Mouse (Mus musculus) cerebellum, postnatal 4 days (tissue): ENCODE data around the gene Fam102b.

Source experiments
- DNase-seq, 2 experiments: peaks; one replicate each; pipeline ENCODE4 v3.0.0; 2022; ENCODE audit warnings: low spot score in 2 of 2, mixed read lengths in 1 of 2

Gene Fam102b

DNA sequence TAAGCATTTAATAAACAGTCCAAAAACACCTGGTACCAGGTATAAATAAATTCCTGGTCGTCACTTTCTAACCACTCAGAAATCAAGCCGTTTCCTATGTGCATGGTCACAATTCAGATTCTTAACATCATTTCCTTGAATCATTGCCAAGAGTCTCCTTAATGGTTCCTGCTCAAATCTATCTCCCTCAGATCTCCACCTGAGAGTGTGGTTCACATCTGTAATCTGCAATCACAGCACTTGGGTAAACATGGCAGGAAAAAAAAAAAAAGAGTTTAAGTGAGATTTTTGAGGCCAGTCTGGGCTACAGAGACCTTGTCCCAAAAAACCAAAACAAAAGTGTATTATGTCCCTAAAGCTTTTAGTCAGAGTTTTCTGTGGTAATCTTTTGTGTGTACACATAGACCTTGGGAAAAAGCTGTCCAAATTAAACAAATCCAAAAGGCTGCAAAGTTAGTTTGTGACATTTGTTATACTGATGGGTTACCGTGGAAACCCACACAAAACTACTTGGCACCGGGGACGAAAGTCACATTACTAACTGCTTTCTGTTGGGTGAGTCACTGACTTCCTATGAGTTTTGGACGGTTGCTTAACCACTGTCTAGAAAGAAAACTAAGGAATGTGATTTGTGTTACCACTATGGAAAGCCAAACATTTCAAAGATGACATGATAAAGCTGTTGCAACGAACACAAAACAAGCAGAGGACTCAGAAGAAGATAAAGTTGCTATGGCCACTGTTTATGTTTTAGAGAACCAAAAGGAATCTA lies 16.7 kb downstream of the Fam102b start:
- no peak for DNase-seq

DNA sequence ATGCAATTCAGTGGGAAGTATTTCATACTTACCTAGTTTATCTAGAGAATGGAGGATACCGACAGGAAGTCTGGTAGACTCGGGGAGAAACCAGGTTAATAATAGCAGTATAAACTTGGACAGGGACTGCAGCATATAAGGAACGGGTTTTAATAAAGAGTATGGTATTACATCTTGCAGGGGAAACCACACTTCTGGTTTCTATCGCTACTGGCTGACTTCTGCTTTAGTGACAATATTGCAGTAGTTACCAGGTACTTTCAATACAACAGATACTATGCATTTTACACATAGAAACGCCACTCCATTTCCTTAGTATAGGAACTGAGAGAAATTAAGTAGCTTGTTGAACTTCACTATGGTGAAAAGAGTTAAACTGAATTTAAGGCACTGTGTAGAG lies 19.2 kb downstream of the Fam102b start:
- no peak for DNase-seq

DNA sequence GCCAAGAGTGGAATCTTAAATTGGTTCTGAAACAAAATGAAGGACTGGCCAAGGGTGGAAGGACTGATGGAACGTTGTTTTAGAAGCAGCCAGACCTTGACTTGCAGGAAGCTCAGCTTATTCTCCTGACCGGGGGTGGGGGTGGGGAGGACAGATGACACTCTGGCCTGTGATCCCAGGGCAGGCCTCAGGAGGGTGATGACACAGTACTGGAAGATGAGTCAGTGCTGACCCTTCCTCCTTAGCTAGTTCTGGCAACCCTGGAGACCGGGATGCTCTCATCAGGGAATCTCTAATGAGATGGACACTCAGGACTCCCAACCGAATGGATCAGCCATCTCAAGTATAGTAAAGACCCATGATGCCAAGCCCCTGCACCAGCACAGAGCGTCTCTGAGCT lies 21.6 kb downstream of the Fam102b start:
- DNase-seq: no peak

DNA sequence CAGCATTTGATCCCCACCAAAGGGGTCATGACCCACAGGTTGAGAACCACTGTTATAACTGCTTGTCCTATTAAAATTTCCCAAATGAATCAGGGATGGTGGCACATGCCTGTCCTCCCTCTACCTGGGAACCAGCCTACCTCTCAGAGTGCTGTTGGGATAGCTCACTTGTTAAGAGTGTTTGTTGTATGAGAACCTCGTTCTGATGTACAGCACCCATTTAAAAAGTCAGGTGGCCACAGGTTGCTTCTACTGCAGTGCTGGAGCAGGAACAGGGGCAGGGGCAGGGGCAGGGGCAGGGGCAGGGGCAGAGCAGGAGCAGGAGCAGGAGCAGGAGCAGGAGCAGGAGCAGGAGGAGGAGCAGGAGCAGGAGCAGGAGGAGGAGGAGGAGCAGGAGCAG lies 28.2 kb downstream of the Fam102b start:
- DNase-seq: no peak

DNA sequence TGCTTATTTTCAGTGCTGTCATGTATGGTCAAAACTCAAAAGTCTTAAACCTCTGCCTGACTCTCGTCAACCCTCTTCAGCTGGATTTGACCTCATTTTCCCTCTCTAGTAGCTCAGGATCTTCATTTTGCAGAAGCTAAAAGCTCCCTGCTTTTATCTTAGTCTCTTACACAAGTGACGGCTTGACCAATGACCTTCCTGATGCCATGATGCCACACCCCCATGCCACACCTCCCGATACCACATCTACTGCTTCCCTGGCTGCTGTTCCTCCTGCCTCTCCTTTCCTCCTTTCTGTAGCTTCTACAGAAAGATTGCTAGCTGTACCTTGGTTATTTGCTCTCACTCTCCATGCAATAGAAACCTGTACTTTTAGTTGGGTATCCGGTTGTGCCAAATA lies 29.6 kb downstream of the Fam102b start:
- no peak for DNase-seq

DNA sequence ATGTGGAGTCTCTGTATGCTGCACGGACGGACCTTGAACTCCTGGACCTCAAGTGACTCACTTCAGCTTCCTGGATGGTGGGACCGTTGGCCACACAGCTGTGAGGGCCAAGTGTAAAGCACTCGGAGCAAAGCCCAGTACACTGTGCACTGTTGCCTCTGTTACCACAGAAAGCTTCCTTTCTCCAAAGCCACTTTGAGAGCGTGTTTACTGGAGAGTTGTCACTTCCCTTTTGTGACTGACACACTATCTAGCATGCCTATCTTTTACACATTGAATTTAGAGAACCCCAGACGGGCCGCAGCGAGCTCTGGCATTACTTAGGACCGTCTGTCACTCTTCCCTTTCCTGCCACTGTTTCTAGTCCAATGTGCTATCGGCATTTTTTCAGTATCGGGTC lies 30.1 kb downstream of the Fam102b start:
- DNase-seq: no peak

DNA sequence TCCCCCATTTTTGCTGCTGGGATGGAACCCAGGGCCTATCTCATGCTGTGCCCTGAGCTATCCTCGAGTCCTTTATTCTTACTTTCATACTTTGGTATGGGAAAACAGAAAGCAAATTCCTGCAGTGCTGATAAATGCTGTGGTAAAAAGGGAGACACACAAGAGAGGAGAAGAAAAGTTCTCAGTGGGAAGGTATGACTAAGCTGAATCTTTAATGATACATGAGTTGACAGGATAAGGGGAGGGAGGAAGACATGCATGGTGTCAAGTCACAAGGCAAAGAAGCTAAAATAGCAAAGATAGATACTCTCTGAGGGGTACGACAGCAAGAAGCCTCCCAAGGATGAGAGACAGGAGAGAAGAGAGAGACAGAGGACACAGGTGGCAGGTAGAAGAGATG lies 32.0 kb downstream of the Fam102b start:
- no peak for DNase-seq

DNA sequence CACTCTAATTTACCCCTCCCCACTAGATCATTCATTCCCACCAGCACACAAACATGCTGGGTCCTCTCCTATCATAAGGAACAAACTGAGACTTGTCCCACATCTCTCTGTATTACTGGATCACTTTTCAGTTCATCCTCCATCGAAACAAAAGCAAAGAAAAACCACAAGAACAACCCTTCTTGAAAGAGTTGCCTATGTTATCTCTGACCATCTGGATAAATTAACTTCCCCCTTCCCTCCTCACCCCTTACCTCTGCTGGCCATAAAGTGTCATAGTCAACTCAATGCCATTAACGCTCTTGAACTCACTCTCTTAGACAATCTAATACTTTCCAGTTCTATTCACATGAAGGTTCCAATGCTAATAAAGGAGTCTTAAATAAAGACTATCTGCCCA lies 32.9 kb downstream of the Fam102b start:
- no peak for DNase-seq

DNA sequence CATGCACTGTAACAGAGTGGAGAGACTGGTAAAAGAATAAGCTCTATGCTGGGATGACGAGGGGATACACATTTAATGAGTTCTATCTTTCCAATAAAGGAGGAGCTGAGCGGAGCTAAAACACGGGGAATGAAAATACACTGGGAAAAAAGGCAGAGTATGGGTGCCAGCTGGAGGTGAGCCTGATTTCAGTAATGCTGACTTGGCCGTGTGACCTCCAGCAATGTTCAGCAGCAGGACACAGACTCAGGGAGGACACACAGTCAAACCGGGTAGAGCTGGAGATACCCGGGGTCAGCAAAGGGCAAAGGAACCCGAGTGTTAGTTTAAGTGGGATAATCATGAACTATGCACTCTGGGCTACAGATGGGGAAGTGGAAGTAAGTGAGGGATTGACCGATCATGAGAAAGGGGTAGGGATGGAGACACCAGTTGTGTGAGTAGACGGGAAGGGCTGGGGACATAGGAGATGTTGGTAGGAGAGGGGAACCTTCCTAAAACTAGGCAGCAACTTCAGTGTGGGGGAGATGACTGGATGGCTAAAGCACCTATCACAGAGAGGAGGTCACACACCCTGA lies 37.3 kb downstream of the Fam102b start:
- DNase-seq: no peak

DNA sequence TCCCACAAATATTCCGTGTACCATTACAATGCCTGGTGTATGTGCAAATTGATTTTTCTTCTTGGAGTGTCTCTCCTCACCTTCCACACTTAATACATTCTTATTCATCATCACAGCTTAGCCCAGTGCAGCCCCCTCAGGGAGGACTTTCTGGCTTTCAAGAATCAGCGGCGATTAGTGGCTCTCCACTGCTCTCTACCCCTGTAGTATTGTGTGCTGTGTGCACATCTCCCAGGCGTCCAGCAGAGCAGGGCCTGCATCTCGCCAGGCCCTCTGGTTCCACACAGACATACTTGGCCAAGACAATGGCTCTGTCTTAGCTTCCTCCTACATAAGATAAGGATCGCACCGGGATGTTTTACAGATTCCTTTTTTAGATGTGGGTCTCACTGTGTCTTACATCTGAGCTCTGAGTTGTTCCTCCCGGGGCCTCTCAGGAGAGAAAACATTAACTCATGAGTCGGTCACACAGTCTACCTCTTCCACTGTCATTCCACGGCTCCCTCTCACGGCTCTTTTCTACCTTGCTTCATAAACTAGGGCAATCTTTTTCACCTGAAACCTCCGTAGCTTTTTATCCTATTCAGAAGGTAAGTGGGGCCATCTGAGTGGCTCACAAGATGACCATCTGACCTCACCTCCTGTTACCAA lies 40.3 kb downstream of the Fam102b start:
- DNase-seq: no peak

DNA sequence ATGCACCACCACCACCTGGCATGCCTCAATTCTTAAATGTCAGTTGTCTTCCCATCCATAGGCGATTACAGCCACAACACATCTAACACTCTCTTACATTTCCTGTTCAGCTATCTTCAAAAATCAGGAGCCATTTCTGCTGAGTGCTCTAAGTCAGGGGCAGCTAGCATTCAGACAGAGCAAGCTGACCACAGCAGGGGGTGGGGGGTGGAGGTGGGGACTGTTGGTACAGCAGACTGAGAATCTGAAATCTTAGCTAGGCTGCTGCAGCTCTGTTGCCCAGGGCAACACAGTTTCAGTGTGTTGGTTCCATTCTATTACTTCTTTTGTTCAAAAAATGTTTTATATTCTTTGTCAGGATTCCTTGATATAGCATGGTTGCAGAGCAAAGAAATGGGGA lies 40.9 kb downstream of the Fam102b start:
- peak in 1 of 2 experiments; percentile 18 for DNase-seq

DNA sequence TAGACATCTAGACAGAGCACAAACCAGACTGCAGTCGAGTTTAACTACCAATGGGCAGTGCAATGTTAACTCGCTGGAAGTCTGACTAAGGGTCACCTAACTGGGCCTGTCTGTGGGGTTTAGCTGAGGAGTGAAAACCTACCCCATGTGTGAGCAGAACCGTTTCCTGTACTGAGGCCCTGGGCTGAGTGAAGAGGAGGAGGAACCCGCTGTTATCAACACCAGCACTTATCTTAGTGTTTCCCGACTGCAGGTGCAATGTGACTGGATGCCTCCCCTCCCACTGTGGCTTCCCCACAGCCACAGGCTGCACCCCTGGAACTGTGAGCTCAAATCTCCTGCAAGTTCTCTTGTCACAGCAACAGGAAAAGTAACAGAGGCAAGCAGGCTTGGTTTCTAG lies 43.4 kb downstream of the Fam102b start:
- no peak for DNase-seq

DNA sequence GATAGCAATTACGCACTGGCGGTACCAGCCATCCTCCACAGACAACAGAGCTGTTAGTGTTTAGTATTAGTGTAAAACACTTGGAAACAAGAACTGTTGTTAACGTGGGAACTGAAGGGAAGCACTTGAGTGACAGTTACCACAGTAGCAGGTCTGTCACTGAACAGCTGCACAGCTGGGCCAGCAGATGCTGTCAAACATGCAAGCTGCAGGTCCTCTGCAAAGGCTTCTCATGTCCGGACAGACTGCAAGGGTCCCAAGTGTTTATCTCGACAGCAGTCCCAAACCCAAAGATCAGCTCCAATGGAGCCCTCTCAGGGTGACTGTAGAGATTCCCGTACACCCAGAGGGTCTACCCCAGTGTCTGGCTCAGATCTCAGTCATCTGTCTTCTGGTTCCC lies 45.5 kb downstream of the Fam102b start:
- DNase-seq: no peak

DNA sequence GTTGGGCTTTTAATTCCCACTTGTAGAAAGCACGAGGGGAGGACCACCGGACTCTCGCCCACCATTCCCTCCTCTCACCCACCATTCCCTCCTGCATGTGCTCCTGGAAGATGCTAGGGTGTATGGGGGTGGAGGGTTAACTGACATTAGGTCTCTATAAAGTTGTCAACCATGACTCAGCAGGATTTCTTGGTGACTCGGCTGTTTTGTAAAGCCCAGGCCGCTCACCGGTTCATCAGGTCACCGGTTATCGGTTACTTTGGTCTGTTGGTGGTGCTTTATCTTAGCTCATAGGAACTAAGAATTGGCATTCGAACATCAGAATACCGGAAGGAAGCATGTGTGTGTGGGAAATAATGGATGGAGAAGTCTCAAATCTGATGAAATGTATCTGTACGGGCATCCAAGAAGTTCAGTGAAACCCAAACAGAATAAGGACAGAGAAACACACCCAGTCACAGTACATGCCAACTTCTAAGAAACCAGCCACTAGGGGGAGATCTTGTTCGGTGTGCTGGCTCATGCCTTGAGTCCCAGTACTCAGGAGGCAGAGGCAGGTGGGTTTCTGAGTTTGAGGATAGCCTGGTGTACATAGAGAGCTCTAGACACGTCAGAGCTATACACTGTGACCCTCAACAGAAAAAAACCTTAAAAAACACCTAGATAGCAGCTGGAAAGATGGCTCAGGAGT lies 49.9 kb downstream of the Fam102b start:
- DNase-seq: no peak

DNA sequence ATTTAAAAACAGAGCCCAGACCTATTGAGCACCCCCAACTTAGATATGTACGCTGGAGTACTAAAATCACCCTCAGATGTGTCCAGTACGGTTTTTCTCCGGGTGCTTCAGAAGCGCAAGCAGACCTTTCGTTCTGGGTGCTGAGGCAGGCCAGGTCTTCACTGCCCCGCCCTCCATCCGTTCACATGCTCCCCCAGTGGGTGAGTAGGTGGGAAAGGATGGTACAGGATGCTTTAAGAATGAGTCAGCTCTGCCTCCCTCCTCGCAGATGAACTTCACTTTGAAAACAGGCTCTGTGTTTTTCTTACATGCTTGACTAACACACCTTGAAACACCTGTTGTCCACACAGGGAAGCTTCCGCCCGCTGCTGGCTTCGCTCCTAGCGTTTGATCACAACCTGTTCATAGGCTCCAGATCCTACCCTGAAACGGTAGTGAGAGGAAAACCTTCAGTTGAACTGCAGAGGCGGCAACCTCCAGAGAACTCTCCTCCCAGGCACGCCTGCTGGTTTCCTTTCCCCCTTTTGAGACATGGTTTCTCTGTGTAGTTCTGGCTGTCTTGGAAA lies 52.4 kb downstream of the Fam102b start:
- DNase-seq: no peak

DNA sequence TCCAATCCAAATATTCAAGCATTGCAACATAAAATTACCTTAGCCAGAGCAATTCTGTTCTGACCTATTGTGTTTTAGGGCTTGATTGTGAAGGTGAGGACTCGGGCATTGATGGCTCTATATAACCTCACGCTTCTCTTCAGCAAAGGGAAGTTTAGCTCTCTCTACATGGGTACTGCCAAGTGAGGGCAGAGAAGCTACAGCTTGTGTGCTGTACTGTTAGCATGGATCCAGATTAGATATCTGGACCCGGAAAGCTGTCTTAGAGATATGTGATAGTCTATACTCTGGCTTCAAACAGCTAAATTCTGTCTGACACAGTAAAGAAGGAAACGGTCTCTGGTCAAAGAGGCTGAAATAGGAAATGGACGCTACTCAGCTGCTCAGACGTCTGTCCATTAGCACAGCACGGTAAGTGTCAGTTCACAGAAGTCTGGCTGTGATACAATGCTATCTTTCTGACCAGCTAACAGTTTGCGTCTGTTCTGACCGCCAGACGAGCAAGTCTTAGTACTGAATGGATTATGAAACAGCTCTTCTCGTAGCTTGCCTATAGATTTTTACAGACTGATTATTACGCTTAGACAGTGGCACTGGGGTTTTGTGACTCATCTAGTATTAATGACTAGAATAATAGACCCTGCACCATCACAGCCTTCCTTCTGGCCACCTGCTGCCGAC lies 53.3 kb downstream of the Fam102b start:
- no peak for DNase-seq

DNA sequence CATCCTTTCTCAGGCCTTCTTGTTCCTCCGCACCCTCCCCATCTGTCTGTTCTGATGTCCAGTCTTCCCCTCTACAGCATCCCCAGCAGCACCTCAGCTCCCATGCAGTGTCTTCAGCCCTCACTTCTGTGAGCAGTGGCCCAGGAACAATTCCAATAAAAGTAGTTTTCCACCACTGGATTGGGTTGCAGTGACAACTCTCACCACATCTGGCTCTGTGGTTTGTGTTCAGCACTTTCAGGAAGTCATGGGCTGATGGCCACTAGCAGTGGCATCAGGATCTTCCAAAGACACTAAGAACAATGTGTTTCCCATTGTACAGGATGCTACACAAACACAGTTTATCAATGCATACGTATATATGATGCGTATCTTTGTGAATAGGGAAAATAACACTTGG lies 61.4 kb downstream of the Fam102b start:
- DNase-seq: no peak

DNA sequence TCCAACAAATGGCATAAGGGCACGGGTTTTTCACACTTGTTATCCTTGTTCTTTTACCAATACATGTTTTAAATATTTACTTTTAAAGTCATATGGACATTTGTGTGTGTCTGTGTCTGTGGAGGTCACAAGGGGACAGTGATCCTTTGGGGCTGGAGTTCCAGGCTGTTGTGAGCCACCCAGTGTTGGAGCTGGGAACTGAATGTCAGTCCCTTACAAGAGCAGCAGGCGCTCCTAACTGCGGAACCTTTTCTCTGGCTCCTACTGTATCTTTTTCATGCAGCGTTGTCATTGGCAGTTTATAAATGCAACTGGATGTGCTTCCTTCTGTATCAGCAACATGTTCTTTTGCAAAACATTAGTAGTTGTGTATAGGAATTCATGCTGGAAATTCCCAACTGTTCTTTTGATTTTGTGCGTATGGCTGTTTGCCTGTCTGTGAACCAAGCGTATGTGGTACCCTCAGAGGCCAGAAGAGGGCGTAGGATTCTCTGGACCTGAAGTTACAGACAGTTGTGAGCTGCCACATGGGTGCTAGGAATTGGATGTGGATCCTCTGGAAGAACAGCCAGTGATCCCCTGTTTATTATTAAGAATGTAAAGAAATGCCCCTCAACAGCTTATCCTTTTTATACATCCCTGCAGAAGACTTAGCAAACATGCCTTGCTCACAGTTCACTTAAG lies 62.9 kb downstream of the Fam102b start:
- DNase-seq: no peak

DNA sequence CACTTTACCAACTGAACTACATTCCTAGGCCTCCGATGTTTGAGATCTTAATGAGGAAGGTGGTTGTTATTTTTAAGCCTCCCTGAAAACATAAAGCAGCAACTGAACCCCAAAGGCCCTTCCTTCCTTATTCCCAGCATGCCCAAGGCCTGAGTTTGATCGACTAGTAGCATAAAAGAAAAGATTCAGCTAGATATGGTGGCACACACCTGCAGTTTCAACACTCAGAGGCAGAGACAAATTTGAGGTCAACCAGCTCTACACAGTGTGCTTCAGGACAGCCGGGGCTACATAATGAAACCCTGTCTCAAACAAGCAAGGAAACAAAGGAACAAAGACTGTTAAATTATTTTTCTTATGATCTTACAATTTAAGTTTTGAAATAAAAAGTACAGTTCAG lies 63.6 kb downstream of the Fam102b start:
- no peak for DNase-seq

DNA sequence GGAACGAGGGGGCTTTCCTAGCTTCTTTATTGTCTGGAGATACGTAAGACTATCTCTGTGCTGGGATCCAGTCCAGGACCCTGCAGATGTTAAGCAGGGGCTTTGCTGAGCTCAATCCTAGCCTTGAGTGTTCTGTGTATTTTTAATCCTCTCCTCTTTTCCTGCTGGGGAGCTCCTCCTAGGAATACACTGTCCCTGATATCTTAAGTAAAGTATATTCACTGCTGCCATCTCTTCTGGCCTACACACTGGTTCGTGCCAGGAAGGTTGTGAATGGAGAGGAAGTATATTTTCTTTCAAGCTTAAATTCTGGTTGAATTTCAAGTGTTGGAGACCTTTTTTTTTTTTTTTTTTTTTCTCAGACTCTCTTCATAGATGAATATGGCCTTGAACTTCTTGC lies 64.1 kb downstream of the Fam102b start:
- DNase-seq: no peak

DNA sequence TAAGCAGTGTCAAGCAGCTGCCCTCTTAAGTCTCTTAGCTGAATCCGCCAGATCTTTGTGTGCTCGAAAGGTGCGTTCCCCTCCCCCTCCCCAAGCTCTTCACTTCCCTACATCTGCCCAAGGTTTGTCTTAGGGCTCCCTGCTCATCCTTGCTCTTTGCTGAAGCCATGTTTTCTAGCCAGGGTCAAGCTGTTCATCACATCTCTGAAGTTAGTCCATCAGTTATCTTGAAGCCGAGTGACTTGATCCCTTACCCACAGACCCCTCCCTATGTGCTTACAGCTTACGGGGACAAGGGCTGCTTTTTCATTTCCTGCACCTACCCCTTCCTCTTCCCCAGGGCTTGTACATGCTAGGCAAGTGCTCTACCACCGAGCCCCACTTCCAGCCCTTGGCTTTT lies 65.8 kb downstream of the Fam102b start:
- DNase-seq: no peak
